Mouse (Mus musculus) myocyte (in vitro differentiated cells): ENCODE results near the gene Gm20509. TPM values are rescaled to one million over a fixed set of nuclear protein-coding genes. Genes with fewer than 3 reads are reported as not detected.

Experiments
- H3K27me3 ChIP-seq: one replicate; pipeline ENCODE4 v1.6.1; 2011; ENCODE audit not compliant: control insufficient read depth, insufficient read depth, insufficient read length
- H3K36me3 ChIP-seq: one replicate; pipeline ENCODE4 v1.6.1; 2011; ENCODE audit not compliant: control insufficient read depth, insufficient read depth
- H3K4me2 ChIP-seq: one replicate; pipeline ENCODE4 v1.6.1; 2011; ENCODE audit warnings: low read depth, control low read depth
- H3K4me3 ChIP-seq: one replicate; pipeline ENCODE4 v1.5.1; 2011; ENCODE audit warnings: mild to moderate bottlenecking, control low read depth, moderate library complexity
- H3K79me2 ChIP-seq: one replicate; pipeline ENCODE4 v1.6.1; 2011; ENCODE audit not compliant: control insufficient read depth, insufficient read depth
- H3ac ChIP-seq: one replicate; pipeline ENCODE4 v1.6.1; 2011; ENCODE audit not compliant: control insufficient read depth, insufficient read length
- CEBPB ChIP-seq: IDR thresholded peaks from 2 replicates; pipeline ENCODE4 v1.6.1; 2011; ENCODE audit warnings: mild to moderate bottlenecking, moderate library complexity; ENCODE audit not compliant: poor library complexity, insufficient read depth, severe bottlenecking
- E2F4 ChIP-seq: IDR thresholded peaks from one replicate; pipeline ENCODE4 v1.6.1; 2011; ENCODE audit warnings: mild to moderate bottlenecking, control low read depth, moderate library complexity; ENCODE audit not compliant: insufficient read depth
- MAX ChIP-seq: IDR thresholded peaks from one replicate; pipeline ENCODE4 v1.6.1; 2011; ENCODE audit warnings: low read depth, mild to moderate bottlenecking, control low read depth
- MYOD1 ChIP-seq, 3 experiments: IDR thresholded peaks; one replicate each; pipeline ENCODE4 v1.6.1; 2011; ENCODE audit warnings: control low read depth in 2 of 3, low read depth in 2 of 3, mild to moderate bottlenecking in 2 of 3, moderate library complexity in 1 of 3; ENCODE audit not compliant: insufficient read length in 2 of 3, control insufficient read depth in 1 of 3
- MYOG ChIP-seq, 3 experiments: IDR thresholded peaks; one replicate each; pipeline ENCODE4 v1.6.1; 2011; ENCODE audit warnings: control low read depth in 2 of 3, low read depth in 2 of 3, mild to moderate bottlenecking in 2 of 3; ENCODE audit not compliant: insufficient read length in 2 of 3, control insufficient read depth in 1 of 3, insufficient read depth in 1 of 3
- POLR2A ChIP-seq: IDR thresholded peaks from one replicate; pipeline ENCODE4 v1.6.1; 2011; ENCODE audit warnings: low read depth, mild to moderate bottlenecking, control low read depth, moderate library complexity; ENCODE audit not compliant: insufficient read length
- POLR2AphosphoS2 ChIP-seq: IDR thresholded peaks from one replicate; pipeline ENCODE4 v1.6.1; 2011; ENCODE audit warnings: low read depth, control low read depth; ENCODE audit not compliant: insufficient read length
- REST ChIP-seq: IDR thresholded peaks from one replicate; pipeline ENCODE4 v1.6.1; 2011; ENCODE audit warnings: mild to moderate bottlenecking, control low read depth, moderate library complexity; ENCODE audit not compliant: insufficient read depth, insufficient read length
- SRF ChIP-seq: IDR thresholded peaks from one replicate; pipeline ENCODE4 v1.6.1; 2011; ENCODE audit warnings: low read depth; ENCODE audit not compliant: control insufficient read depth, insufficient read length
- TCF12 ChIP-seq: IDR thresholded peaks from one replicate; pipeline ENCODE4 v1.6.1; 2011; ENCODE audit warnings: mild to moderate bottlenecking, control low read depth; ENCODE audit not compliant: poor library complexity, insufficient read depth, severe bottlenecking
- TCF3 ChIP-seq: IDR thresholded peaks from one replicate; pipeline ENCODE4 v1.6.1; 2011; ENCODE audit warnings: low read depth, control low read depth; ENCODE audit not compliant: insufficient read length
- USF1 ChIP-seq: IDR thresholded peaks from one replicate; pipeline ENCODE4 v1.6.1; 2011; ENCODE audit warnings: low read depth, mild to moderate bottlenecking, control low read depth, moderate library complexity
- polyA plus RNA-seq: library from polyadenylated mRNA; unstranded; fragments of >200 nt; fragmentation: generic; extraction: Trizol; gene quantifications from one replicate; pipeline ENCODE4 v1.2.1, GENCODE M21; 2012; ENCODE audit warnings: missing spikeins

Gene Gm20509
- polyA plus RNA-seq, 1 experiment, result not detected

GRCm38 (mm10) chr9:73154347-73154746, 52.1 kb downstream of the Gm20509 start:
- Histone ChIP-seq H3K4me2 (no peak overlapping the region), H3K27me3 (no peaks in the 10 kb centered on the region), H3K36me3 (no peaks in the 10 kb centered on the region), H3ac (no peak overlapping the region), H3K79me2 (no peaks in the 10 kb centered on the region), H3K4me3 (no peak overlapping the region)
- TF ChIP-seq USF1, result no peak
- TF ChIP-seq POLR2AphosphoS2, result no peak
- TF ChIP-seq SRF, result no peak
- TF ChIP-seq MAX, result no peak
- no peak for TF ChIP-seq MYOG (IDR thresholded peaks at IDR 0.05; ENCODE audit: control insufficient read depth in 1 of 3, insufficient read depth in 1 of 3, insufficient read length in 2 of 3, low read depth in 2 of 3)
- TF ChIP-seq TCF12, result no peak
- no peak for TF ChIP-seq E2F4
- no peak for TF ChIP-seq TCF3
- no peak for TF ChIP-seq REST
- no peak for TF ChIP-seq CEBPB
- no peak for TF ChIP-seq POLR2A
- no peak for TF ChIP-seq MYOD1 (IDR thresholded peaks at IDR 0.05; ENCODE audit: control insufficient read depth in 1 of 3, insufficient read length in 2 of 3, low read depth in 2 of 3)

GRCm38 (mm10) chr9:73157968-73158367, 55.7 kb downstream of the Gm20509 start:
- H3K4me3 ChIP-seq, result no peak overlapping the region
- H3K27me3 ChIP-seq, result no peaks in the 10 kb centered on the region
- H3K36me3 ChIP-seq, result no peaks in the 10 kb centered on the region
- H3K79me2 ChIP-seq, result no peaks in the 10 kb centered on the region
- H3K4me2 ChIP-seq, result no peak overlapping the region
- TF ChIP-seq TCF12, result no peak
- no peak for TF ChIP-seq POLR2A
- TF ChIP-seq SRF, result no peak
- no peak for TF ChIP-seq CEBPB
- no peak for TF ChIP-seq REST
- TF ChIP-seq MAX, result no peak
- no peak for TF ChIP-seq E2F4
- no peak for TF ChIP-seq MYOD1 (IDR thresholded peaks at IDR 0.05; ENCODE audit: control insufficient read depth in 1 of 3, insufficient read length in 2 of 3, low read depth in 2 of 3)
- no peak for TF ChIP-seq POLR2AphosphoS2
- TF ChIP-seq USF1, result no peak
- no peak for TF ChIP-seq MYOG (IDR thresholded peaks at IDR 0.05; ENCODE audit: control insufficient read depth in 1 of 3, insufficient read depth in 1 of 3, insufficient read length in 2 of 3, low read depth in 2 of 3)
- TF ChIP-seq TCF3, result no peak
- no peak overlapping the region for H3ac ChIP-seq

- Histone ChIP-seq H3K79me2 (no peaks in the 10 kb centered on the region), H3ac (no peak overlapping the region), H3K4me2 (no peak overlapping the region), H3K4me3 (no peak overlapping the region), H3K36me3 (no peaks in the 10 kb centered on the region), H3K27me3 (no peaks in the 10 kb centered on the region)
- TF ChIP-seq POLR2AphosphoS2, result no peak
- TF ChIP-seq TCF3, result no peak
- TF ChIP-seq USF1, result no peak
- TF ChIP-seq MAX, result no peak
- no peak for TF ChIP-seq TCF12
- TF ChIP-seq MYOG (IDR thresholded peaks at IDR 0.05; ENCODE audit: control insufficient read depth in 1 of 3, insufficient read depth in 1 of 3, insufficient read length in 2 of 3, low read depth in 2 of 3), result no peak
- no peak for TF ChIP-seq E2F4
- no peak for TF ChIP-seq SRF
- no peak for TF ChIP-seq POLR2A
- TF ChIP-seq REST, result no peak
- TF ChIP-seq MYOD1 (IDR thresholded peaks at IDR 0.05; ENCODE audit: control insufficient read depth in 1 of 3, insufficient read length in 2 of 3, low read depth in 2 of 3), result no peak
- no peak for TF ChIP-seq CEBPB
These were observed 57.0 kb downstream of the Gm20509 start for GRCm38 (mm10) chr9:73159265-73159664.

- TF ChIP-seq E2F4 (no peak), TCF12 (no peak), CEBPB (no peak), MYOD1 (IDR thresholded peaks at IDR 0.05; ENCODE audit: control insufficient read depth in 1 of 3, insufficient read length in 2 of 3, low read depth in 2 of 3) (no peak), SRF (no peak), POLR2A (no peak)
- H3K4me2 ChIP-seq, result peak overlapping the region; percentile 61
- H3K36me3 ChIP-seq, result no peaks in the 10 kb centered on the region
- no peaks in the 10 kb centered on the region for H3K27me3 ChIP-seq
- no peak overlapping the region for H3K4me3 ChIP-seq
- H3K79me2 ChIP-seq, result no peaks in the 10 kb centered on the region
- H3ac ChIP-seq, result no peak overlapping the region
These were observed 60.5 kb downstream of the Gm20509 start for GRCm38 (mm10) chr9:73162571-73163333.
